Mouse (Mus musculus) granulocyte monocyte progenitor cell, adult 5-6 weeks (primary cell): ENCODE data around the gene Trappc6b. TPM values are rescaled to one million over a fixed set of nuclear protein-coding genes. Genes with fewer than 3 reads are reported as not detected.
"Not testable (repeated sequence)": the region's sequence is repeated elsewhere in the genome, so short reads cannot be mapped to it uniquely, and the experiment has no call there.

Experiments used
- ATAC-seq: replicated peaks from 2 replicates; pipeline ENCODE4 v1.8.0; 2016; ENCODE audit warnings: mild to moderate bottlenecking, moderate TSS enrichment, inconsistent platforms; ENCODE audit not compliant: poor library complexity, severe bottlenecking
- total RNA-seq, 2 experiments: library from RNA; stranded (forward) in 1 of 2; stranded (reverse) in 1 of 2; fragments of 200-712, 200-1000 nt in 1 of 2; fragments of >200 nt in 1 of 2; fragmentation: Nextera tagmentation in 1 of 2; gene quantifications; 2 replicates each; pipeline ENCODE4 v1.2.3; 2014 to 2017

Trappc6b gene
- 25.7 and 58.6 TPM in 2 replicates for total RNA-seq (2014; fragmentation: Nextera tagmentation)
- total RNA-seq (2017): 49.7 and 53.6 TPM in 2 replicates

DNA sequence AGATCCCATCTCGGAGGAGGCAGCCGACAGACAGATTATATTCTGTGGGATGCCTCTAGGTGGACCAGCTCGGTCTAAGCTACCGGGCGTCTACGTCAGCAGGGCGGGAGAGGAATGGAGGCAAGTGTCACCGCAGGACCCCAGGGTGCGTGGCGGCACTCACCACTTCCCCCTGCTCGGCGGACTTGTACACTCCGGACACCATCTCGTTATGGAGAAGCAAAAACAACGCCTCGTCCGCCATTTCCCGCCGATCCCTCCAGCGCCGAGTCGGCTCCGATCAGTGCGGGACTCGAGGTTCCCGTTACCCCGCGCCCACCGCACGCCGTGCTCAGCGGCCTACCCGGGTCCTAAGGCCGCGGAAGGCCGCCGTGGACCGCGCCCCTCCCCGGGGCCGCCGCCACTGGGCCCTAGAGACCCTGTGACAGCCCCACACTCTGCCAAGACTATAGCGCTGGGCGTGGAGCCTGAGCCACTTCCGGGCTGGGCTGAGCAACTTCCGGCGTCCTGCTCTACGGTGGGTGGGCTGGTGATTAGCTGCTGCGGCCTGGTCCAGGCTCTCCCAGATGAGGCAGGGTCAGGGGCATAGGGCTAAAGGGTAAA, at the start of gene Trappc6b:
Gene Trappc6b, minus strand, starts transcription at position 480 of the 603 bp plus-strand sequence.
- peak; percentile 96 for ATAC-seq

DNA sequence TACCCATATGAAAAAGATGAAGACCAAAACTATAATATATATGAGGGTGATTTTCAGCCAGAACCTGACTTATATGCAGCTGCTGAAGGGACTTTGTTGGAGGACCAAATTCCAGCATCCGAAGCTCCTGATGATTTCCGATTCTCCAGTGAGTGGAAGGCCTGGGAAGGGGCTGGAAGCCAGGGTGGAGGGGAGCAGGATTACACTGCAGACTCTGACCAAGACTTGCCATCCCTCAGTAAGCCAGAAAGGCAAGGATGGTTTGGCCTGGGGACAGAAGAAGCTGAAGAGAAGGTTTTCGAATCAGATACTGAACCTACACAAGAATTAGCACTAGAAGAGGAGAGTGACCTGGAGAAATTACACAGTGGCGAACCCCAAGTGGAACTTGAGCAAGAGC, 46.7 kb upstream of the Trappc6b start:
- ATAC-seq: no peak

DNA sequence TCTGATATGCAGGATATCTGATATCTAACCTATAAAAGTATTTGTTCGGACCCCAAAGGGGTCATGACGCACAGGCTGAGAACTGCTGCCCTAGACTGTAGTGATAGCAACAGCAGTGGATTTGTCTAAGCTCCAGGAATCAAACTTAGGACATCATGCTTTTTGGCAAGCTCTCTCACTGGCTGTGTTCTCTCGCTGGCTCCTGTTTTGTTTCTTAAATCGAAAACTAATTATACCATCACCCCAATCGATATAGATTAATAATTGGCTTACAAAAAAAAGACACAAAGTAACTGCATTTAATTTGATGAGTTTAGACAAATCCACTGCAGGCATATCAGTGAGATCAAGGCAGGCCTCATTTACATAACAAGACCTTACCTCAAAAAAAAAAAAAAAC, 45.2 kb upstream of the Trappc6b start:
- no peak for ATAC-seq

DNA sequence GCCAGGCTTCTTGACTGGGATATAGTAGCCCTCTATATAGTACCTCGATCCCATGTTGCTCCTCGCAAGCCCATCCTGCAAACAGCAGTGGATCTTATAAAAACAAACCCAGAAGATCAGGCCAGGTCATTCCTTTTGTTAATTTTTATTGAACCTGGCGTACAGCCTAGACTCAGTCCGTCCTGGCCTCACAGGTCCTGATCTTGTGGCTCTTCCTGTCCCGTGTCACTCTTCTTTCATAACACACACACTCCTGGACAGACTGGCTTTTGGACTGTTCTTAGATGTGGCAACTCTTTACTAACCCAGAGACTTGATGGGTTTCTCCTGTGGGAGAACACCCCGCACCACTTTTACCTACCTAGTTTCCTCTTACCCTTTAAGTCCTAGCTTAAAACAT, 44.6 kb upstream of the Trappc6b start:
- ATAC-seq: no peak

DNA sequence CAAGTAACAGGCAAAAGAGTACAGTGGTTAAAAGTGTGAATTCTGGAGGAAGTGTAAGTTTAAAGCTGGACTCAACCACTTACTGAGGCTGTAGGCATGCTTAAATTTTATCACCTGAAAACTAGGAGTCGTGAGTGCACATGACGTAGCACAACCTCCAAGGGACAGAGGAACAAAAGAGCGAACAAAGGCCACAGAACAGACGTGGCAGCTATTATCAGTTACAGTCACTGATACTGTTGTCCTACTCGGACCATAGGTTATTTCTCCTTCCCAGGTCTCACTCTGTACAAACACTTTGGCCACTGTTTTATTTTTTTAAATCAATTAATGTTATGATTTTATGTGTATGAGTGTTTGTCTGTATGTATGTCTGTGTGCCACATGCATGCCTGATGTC, 43.5 kb upstream of the Trappc6b start:
- ATAC-seq: no peak

DNA sequence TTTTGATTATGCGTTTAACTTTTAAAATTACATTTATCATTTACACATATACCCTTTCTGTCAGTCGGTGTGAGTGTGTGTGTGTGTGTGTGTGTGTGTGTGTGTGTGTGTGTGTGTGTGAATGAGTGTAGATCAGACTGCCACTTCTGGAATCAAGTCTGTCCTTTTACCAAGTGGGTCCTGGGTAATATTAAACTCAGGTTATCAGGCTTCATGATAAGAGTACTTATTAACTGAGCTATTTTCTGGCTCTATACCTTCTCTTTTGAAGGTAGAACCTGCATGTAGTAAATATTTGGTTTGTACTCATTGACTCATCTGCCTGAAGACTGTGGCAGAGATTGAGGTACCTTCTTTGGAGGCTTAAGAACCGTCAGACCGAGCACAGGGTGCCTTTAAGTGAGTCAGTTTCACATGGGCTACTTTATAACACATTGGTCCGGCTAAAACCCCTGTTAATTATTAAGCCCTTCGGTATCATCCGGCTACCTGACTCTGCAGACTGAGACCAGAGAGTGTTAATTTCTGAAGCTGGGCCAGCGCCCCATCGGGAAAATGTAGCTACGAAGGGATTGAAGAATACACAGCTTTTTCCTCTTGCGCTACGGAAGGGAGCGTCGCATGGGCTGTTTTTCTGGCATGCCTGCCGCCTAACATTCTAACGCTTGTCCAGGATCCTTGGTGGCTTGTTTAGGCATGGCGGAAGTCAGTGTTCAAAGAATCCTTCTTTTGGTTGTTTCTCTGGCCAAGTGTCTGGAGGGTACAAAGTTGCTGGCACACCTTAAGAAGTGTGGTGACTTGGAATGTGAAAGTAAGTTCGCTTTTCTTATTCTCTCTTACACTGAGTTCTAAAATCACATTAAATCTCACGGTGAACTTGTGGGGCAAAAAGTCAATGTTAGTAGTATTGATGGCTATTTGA, 34.1 kb upstream of the Trappc6b start, which contains the start of gene Mia2:
Gene Mia2, plus strand, starts transcription at position 696 of the 922 bp plus-strand sequence.
- ATAC-seq: no peak

DNA sequence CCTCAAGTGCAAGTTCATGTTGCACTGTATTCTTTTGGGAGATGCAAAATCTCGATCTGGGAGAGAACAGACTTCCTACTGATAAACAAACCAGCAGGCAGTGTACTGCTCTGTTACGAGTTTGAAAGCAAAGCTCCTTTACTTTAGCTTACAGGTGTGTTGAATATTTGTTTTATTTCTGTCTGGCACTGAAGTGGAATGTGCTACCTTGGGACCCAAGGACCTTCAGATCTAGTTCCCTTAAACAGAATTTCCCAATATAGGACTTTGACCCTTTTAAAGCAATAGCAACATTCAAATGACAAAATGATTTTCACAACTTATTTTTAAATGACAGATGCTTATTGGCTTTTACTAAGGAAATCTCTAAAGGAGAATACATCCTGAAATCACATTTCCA, 32.3 kb upstream of the Trappc6b start:
- ATAC-seq: no peak

DNA sequence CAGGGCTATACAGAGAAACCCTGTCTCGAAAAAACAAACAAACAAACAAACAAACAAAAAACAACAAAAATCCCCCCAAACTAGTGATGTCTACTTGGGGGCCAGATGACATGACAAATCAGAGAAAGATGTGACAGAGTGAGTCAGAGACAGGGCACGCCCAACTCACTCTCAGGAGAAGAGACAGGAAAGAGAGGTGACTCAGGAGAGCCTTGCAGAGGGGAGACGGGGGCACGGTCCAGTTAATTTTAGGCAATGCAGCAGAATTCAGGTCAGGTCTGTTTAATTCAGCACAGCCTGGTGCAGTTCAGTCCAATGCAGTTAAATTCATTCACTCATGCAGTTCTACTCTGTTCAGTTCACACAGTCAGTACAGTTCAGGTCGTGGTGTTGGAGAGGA, 24.9 kb upstream of the Trappc6b start:
- no peak for ATAC-seq

DNA sequence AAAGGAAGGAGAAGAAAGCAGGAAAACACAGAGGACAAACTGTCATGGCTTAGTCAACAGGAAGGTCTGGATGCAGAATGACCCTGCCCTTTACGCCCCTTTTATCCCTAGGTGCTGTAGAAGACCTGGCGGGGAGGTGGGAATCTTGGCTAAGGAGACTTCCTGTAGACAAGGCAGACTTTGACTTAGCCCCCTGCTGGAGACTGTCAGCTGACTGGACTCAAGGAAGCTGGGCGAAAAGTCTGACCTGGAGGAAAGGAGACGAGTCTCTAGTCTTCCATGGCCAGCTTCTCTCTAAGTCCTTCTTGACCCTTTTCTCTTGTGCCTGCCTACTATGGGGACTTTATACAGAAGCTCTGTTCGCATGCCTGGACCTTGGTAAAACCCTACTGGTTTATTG, 23.2 kb upstream of the Trappc6b start:
- no peak for ATAC-seq

DNA sequence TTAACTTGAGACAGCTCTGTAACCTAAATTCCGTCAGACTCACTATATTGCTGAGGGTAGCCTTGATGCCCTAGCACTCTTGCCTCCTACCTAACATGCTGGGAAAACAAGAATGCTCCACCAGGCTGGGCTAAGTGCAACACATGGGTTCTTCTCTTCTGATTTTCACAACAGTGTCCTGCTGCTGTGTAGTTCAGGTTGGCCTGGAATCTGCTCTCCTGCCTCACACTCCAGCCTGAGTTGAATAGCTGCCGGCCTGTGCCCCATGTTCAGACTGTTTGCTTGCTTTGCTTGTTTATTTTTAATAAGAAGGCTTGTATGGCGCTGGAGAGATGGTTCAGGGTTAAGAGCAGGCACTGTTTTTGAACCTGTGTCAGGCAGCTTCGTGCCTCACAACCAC, 19.2 kb upstream of the Trappc6b start:
- no peak for ATAC-seq

DNA sequence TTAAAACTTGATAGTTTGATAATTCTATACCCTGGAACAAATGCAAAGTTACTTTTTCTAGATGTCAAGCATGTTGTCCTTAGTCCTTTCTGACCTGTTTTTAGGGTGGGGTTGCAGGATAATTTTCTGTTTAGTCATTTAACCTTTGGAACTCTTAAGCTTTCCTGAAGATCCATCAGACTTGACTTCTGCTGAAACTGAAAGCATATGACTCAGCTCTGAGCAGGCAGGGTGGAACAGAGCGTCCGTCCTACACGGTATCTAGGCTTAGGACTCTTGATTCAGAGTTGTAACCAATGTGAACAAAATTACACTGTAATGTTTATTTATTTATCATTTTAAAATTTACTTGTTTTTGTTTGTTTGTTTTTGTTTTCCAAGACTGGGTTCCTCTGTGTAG, 16.6 kb upstream of the Trappc6b start:
- no peak for ATAC-seq

DNA sequence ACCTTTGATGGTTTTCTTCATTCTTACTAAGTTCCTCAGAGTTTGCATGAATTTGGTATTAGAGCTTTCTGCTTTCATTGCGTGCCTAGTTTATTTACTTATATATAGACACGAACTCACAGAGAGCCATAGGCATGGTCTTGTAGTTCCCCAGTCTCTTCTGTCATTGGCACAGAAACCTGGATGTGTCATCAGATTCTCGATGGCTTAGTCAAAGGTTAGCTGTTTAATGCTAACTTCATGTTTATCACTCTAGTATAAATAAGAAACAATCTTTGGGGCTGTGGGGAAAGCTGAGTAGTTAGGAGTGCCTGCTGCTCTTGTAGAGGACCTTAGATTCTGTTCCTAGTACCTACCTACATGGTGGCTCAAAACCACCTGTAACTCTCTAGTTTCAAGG, 15.7 kb upstream of the Trappc6b start:
- no peak for ATAC-seq

DNA sequence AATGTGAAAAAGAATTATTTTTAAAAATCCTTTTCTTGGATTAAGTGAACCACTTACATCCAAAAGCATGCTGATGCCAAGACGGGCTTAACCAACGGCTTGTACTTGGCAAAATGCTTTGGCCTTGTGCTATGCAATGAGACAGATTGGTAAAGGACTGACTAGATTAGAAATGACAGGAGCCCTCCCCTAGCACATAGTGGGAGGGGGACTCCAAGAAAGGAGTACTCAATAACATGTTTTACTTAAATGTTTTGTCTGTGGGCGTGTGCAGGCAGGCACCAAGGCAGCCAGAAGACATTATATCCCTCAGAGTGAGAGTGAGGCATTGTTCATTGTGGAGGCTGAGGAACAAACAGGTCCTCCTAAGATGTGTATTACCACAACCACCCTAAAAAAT, 12.8 kb upstream of the Trappc6b start:
- ATAC-seq: peak; percentile 38; the same call in 1 of the 2 replicates

DNA sequence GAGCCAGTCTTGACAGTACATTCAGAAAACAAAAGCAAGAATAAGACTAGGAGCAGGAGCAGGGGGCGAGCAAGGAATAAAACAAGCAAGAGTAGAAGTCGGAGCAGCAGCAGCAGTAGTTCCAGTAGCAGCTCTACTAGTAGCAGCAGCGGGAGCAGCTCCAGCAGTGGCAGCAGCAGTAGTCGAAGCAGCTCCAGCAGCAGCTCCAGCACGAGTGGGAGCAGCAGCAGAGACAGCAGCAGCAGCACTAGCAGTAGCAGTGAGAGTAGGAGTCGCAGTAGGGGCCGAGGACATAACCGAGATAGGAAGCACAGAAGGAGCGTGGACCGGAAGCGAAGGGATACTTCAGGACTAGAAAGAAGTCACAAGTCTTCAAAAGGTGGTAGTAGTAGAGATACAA, 11.0 kb upstream of the Trappc6b start:
- no peak for ATAC-seq

DNA sequence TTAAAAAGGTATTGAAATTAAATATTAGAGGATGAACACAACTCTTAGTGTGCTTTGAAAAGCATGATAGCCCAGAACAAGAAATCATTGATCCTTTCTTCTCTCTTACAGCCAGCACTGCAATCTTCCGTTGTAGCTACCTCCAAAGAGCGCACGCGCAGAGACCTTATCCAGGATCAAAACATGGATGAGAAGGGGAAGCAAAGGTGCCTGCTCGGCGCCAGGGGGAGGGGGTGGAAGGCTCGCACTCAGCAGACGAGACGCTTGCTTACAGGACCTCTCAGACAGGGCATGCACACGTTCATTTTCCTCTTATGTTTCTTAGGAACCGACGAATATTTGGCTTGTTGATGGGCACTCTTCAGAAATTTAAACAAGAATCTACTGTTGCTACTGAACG, 7.5 kb upstream of the Trappc6b start:
- ATAC-seq: no peak

DNA sequence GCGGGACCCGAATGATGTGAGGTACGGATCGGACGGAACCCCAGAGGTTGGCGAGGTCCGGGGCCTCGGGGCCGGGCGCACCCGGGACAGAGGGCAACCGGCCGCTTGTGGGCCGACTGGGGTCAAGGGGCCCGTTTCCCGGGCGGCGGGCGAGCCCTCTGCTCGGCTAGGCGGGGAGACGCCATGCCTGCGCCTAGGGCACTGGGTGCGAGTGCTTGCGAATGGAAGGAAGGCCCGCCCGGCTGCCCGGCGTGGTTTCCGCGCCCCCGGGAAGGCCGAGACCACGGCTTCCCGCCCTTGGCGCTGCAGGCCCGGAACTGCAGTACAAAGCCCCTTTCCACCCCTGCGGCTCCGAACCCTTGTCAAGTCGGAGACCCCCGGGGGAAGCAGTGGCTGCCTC, 5.8 kb upstream of the Trappc6b start:
- peak; percentile 23 for ATAC-seq

DNA sequence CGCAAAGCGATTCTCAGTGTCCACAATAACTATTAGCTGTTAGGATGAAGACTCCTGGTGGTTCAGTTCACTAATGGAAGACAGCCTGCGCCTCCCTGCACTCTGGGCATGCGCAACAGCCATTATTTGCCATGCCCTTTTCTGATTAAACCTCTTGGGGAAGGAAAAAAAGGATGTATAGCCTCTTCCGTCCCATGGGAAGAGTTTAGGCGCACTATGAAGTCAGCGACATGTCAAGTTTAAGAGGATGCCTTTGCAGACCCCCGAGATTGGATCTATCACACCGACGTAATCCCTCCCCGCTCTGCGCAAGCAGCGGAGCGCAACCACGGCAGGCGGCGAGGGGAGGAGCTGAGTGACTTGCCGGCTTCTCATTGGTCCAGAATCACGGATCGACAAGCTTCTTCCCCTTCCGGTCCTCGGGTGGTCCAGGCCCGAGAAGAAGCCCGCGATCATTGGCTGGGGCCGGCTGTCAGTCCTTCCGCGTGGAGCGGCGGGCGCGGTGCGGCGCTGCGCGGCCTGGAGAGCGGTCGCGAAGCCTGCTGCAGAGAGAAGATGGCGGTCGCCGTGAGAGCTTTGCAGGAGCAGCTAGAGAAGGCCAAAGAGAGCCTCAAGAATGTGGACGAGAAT, 5.3 kb upstream of the Trappc6b start, which contains the start of gene Pnn:
Gene Pnn, plus strand, starts transcription at position 437 of the 630 bp plus-strand sequence.
- peak; percentile 98 for ATAC-seq

DNA sequence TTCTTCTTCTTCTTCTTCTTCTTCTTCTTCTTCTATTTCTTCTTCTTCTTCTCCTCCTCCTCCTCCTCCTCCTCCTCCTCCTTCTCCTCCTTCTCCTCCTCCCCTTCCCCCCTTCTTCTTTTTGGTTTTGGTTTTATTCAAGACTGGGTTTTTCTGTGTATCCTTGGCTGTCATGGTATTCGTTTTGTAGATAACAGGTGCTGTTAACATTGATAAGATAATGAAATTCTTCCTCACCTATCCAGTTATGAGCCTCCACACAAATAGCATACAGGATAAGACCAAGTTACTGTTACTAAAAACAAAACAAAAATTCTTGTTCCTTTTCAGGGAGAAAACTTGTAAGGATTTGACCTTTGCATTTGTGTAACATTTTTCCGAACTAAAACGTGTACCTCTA, 4.5 kb upstream of the Trappc6b start:
- ATAC-seq: no peak

DNA sequence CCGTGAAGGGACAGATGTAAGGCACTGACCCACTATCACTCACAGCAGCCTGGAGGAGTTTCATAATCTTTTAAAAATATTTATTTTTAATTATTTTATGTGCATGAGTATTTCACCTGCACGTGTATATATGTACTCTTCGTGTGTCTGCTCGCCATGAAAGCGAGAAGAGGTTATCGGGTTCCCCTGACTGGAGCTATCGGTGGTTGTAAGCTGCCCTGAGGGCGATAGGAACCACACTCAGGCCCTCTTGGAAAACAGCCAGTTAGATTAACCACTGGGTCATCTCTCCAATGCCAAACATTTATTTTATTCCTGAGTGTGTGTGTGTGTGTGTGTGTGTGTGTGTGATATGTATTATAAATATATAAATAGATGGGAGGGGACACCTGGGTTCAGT, 3.6 kb upstream of the Trappc6b start:
- no peak for ATAC-seq

DNA sequence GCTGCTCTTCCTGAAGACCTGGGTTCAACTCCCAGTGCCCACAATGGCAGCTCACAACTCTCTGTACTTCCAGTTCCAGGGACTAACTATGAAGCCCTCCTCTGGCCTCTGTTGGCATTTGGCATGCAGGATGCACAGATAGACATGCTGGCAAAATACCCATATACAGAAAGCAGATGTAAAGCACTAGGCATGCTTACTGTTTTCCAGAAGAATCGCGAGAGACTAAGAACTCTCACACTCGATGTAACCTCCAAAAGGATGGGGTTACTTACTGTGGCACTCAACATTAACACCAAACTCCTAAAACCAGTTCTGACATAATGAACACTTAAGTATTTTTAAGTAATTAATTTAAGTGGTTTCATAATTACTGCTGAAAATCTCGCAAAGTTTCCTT, 950 bp downstream of the Trappc6b start:
- no peak for ATAC-seq

DNA sequence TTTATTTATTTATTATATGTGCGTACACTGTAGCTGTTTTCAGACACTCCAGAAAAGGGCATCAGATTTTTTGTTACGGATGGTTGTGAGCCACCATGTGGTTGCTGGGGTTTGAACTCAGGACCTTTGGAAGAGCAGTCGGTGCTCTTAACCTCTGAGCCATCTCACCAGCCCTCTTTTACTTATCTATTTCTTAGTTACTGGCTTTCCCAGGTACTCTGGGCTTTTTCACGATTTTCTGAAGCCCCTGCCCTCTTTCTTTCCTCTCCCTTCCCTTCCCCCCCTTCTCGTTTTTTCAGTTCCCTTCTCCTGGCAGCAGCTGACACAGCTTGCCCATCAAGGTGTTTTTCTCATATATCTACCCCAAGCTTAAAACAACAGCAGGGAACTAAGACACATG, 3.0 kb downstream of the Trappc6b start:
- not testable (repeated sequence) for ATAC-seq
